Mouse (Mus musculus) lung, adult 2 months (tissue): ENCODE data around the gene Tead1. TPM values are rescaled to one million over a fixed set of nuclear protein-coding genes. Genes with fewer than 3 reads are reported as not detected.

Source experiments
- DNase-seq: peaks from one replicate; pipeline ENCODE4 v3.0.0; 2022
- H3K4me1 ChIP-seq: fragments of 200-500 bp; 2 replicates; pipeline ENCODE4 v1.6.1; 2011; ENCODE audit warnings: low read length; ENCODE audit not compliant: control insufficient read depth, insufficient read depth
- H3K4me3 ChIP-seq: fragments of 200-500 bp; replicated peaks from 2 replicates; pipeline ENCODE3; 2011; ENCODE audit warnings: low read depth, mild to moderate bottlenecking, control low read depth, low read length; ENCODE audit errors: extremely low read depth
- CTCF ChIP-seq: fragments of 200-500 bp; IDR thresholded peaks from 2 replicates; pipeline ENCODE4 v1.5.1; 2011; ENCODE audit warnings: mild to moderate bottlenecking, low read length, control low read depth; ENCODE audit not compliant: insufficient read depth
- POLR2A ChIP-seq: fragments of 200-500 bp; IDR thresholded peaks from 2 replicates; pipeline ENCODE4 v1.6.1; 2011; ENCODE audit warnings: low read depth, mild to moderate bottlenecking, control low read depth, low read length, borderline replicate concordance; ENCODE audit errors: extremely low read depth
- WGBS: fragments of 180-500 bp; shearing (Covaris S2); methylation state at CpG from one replicate; pipeline ENCODE4 v1.1.7; 2018; 5-methylcytosine and 5-hydroxymethylcytosine counted together
- polyA plus RNA-seq: library from polyadenylated mRNA; depleted of rRNA; stranded (reverse); fragments of >200 nt; gene quantifications from 2 replicates; pipeline ENCODE4 v1.2.3, GENCODE M21; 2012

The Tead1 gene
- polyA plus RNA-seq, 1 experiment: 45.9 TPM

DNA sequence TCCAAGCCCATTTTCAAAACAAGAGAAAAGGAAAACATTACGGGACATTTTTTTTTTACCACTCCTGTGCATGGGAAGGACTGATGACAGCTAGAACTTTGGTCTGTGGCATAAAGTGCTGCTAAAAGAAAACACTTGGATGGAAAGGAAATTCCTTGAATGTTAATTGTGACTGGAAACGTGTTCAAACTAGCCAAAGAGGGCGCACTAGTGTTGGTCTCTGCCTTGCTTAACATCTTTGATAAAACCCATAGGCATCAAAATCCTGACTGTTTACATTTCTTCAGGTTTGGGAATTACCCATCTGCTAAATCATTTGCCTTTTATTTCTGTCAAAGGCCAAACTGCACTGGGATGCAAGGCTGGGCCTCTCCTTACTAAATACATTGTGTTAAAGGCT is 276.8 kb downstream of the Tead1 start:
- H3K4me3 ChIP-seq: no peak overlapping the region
- peaks cover 6% of the 10 kb centered on the region; the same call in 1 of the 2 replicates for H3K4me1 ChIP-seq
- DNase-seq: no peak
- no peak for TF ChIP-seq CTCF
- TF ChIP-seq POLR2A: no peak
- WGBS: 47% methylated on average over 3 of the region's 3 CpGs
